Mouse (Mus musculus): ENCODE results near the gene Efnb2. TPM values are rescaled to one million over a fixed set of nuclear protein-coding genes. Genes with fewer than 3 reads are reported as not detected.

Efnb2 gene
- total RNA-seq (2021), result 10 to 100 TPM; 47.4 to 47.8 TPM

DNA sequence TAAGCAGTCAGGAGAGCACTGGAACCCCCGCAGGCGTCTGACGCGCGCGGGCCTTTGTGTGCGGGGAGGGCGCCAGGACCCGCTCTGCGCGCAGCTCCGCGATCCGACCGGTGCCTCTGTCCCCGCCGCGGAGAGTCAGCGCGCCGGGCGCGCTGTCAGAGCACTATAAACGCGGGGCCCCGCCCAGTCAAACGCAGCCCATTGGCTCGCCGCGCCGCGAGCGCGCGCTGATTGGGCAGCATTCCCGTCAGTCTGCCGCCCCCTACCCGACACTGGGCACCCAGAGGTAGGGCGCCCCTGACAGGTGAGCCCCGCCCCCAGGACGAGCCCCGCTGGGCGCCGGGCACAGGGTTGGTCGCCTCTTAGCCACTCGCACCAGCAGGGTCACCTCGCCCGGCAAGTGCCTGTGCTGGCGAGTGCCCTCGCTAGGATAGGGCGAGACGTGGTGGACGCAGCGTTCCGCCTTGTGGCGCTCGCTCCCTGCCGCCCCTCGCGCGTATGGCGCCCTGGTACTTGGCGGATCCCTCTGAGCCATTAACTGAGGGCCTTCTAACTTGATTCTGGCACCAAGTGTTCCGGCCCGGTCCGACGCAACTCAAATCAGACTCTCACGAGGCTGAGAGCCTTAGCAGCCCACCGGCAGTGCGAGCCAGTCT is at the start of gene Efnb2:
TSS of gene Efnb2 (minus strand) at position 140 of the 656 bp plus-strand sequence.
- DNase-seq, result peak; percentile 98

DNA sequence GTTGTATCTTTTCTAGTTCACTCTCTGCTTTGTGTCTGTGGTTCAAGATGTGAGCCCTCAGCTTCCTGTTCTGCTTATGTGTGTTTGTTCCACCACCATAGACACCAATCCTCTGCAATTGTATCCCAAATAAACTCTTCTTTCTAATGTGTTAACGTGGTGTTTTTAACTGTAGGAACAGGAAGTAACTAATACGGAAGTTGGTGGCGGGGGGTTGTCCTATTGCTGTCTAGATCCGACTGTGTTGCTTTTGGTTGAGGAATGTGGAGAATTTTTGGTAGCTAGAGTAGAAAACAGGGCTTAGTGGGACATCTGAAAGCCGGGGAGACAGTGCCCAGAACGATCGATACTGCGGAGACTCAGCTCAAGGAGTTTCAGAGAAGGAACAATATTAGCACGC is 43.8 kb upstream of the Efnb2 start:
- no peak for DNase-seq

DNA sequence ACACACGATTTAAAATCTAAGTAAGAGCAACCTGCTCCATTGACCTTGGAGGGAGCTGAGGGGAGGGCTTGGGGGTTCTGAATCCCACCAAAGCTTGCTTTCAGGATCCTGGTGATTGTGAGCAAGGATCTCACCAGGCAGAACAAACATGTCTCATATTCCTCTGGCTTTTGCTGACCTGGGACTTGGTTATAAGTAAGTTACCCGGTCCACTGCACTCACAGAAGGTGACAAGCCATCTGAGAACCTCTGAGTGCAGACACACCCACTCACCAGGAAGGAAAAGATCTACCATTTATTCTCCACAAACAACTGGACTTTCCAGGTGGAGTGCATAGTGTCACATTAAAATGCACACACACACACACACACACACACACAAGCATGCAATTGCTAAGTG is 42.6 kb upstream of the Efnb2 start:
- no peak for DNase-seq

DNA sequence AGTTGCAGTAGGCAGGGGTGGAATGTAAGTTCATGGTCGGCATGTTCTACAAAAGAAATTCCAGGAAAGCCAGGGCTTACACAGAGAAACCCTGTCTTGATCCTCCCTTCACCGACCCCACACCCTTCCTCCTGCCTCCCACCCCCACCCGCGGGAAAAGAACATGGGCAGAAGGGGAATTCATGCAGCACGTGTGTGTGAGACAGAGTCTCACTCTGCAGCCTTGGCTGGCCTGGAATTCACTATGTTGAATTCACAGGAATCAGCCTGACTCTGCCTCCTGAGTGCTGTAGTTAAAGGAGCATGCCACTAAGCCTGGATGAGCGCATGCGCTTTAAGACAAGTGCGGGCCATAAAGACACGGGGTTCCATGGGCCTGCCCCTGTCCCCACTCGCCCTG is 39.8 kb upstream of the Efnb2 start:
- DNase-seq, result no peak

DNA sequence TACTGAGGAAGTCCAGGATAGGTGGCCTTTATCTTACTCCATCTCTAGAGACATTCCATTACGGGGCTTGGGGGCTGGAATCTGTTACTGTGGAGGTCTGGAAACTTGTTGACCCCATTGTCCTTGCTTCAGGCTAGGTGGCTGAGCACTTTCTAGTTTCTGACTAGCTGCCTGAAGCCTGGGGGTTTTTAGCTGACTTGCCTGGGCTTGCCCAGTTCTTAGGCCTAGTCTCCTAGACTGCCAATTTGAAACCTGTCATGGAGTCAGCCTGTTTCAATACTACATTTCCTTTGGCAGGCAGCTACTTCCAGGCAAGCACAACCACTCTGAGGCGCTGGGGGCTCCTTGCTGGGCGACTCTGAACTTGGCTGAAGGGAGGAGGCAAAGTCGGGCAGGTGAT is 39.2 kb upstream of the Efnb2 start:
- no peak for DNase-seq

DNA sequence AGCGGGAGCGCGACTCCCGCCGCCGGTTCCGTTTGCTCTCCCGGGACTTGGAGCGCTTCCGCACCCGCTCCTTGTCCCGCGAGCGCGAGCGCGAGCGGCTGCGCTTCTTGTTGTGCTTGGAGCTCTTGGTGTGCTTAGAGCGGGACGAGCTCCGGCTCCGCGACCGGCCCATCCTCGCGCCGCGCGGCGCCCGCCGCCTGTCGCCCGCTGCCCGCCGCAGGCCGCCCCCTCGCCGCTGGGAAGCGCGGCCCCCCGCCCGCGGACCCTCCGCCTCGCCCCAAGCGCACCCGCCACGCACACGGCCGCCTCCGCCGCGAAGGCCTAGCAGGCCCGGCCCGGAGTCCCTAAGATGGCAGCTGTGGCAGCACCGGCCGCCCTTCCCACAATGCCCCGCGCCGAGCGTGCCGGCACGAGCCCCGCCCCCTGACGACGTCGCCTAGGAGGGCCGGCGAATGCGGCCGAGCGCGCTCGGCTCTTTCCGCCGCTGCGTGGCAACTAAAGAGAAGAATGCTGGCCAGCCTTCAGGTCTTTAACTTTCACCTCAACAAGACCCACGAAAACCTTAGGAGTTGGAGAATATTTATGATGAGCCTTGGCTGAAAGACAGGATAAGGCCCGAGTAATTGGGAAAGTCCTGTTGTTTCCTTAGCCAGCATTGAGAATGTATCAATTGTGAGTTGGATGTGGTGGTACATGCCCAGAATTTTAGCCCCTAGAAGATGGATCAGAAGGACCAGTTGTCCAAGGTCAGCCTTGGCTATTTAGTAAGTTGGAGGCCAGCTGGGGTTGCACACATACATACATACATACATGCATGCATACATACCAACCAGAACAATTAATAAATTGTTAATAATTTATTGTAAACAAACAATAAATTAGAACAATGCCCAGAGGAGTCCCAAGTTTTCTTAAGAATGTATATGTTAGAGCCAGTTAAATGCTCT is 29.4 kb upstream of the Efnb2 start, which contains the start of gene Arglu1:
TSS of gene Arglu1 (minus strand) at position 376 of the 947 bp plus-strand sequence.
- DNase-seq, result peak; percentile 98

DNA sequence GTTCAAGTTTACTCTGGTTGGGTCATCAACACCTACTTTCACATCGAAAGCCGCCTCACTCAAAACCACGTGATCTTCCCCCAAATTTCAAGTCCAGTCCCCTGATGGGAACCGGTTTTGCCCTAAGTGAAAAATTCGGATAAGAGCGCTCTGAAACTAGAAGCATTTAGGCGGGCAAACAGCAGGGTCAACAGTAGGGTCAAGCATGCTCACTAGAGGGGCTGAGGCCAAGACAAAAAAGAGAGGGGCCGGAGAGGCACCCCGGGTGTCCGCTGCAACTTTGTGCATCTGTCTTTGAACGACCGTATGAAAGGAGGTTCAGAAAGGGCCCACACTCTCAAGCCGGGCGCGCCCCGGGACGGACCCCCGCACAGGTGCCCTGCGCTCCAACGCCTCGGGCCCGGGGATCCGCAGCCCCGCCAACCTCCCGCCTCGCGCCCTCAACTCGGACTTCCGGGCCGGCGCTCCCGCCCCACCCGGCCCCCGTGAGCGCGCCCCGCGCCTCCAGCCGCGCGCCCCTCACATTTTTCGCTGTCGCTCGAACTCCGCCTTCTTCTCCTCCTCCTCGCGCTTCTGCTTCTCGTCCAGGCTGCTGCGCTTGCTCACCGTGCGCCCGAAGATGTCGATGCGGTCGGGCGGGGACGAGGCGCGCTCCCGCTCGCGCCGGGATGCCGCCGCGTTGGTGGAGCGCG is 28.6 kb upstream of the Efnb2 start:
- DNase-seq, result peak; percentile 75

DNA sequence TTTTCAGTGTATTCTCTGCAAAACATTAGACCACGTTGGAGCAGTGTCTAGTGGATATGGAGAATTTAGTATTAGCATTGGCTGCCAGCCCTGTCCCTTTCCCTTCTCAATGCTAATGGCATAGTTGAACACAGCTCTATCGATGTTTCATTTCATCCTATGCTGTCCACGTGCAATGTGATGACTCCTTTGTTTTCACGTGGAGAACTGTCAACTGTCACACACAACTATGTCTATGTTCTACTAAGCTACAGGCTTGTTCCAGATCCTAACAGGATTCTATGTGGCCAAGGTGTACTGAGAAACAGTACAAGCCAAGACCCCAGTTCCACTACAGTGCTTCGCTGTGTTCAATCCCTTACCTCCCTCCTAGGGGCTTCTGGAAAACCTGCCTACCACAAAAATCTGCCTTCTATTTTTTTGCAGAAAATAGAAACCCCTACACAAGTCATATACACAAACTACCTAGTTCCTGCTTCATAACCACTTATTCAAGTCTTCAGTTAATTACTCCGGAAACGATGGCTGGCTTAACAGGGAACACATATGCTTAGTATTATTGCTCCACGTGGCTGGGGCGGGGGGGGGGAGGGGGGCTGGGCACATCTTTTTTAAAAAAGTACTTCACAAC is 27.9 kb upstream of the Efnb2 start:
- no peak for DNase-seq

DNA sequence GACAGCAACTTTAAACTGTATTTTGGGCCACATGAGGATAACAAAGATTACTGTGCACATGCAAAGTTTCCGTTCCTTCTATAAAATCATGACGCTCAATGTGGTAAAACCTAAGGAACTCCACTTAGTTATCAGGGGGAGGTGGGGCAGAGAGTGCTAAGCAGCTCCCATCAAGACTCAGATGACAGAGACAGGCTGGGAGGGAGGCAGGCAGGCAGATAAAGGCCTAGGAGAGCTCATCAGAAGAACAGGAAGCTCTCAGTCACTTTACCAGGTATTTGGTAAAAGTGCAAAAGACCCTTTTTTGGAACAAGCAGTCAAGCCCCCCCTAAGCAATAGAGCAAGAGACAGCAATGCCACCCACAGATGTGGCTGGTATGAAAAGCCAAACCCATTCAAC is 24.5 kb upstream of the Efnb2 start:
- no peak for DNase-seq

DNA sequence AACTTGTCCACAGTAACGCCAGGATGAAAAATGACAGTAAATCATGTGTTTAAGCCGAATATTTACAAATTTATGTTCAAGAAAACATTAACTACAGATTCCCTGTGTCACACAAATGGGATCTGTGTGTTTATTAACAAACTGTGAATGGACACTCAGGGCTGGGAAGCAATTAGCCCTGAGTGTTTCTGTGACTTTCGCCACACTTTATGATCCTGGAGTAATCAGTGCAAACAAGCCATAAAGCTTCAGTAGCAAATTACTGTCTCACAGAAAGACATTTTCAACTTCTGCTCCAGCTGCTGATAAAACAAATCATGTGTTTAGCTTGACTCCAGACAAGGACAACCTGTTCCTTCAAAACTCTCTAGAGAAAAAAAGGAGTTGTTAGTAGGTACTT is 21.7 kb upstream of the Efnb2 start:
- DNase-seq, result no peak

DNA sequence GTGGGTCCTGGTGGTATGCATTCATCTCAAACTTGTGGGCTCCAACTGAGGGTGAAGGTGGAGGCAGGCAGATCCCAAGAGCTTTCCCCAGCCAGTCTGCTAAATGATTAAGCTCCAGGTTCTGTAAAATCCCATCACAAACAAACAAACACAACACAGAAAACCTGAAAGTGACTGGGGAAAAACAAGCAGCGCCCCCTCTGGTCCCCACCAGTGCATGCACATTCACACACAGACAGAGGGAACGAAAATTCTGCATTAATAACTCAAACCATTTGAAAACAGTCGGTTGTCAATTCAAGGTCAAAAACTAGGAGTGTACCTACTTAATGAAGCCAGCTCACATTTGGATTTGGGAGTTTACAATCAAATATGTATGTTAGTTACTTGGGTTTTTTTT is 17.2 kb upstream of the Efnb2 start:
- no peak for DNase-seq

DNA sequence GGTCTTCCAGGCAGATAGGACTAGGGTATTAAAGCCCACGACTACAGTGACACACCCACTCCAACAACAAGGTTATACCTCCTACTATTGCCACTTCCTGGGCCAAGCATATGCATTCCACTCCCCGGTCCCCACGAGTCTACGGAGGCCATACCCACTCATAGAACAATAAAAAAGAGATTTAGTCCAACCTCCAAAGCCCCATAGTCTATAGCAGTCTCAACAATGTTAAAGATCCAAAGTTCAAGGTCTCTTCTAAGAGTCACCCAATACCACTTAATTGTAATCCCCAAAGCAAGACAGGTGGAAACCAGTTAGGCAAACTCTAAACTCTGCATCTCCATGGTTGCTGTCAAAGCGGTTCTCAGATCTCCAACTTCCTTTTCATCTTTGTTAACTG is 13.8 kb upstream of the Efnb2 start:
- no peak for DNase-seq

DNA sequence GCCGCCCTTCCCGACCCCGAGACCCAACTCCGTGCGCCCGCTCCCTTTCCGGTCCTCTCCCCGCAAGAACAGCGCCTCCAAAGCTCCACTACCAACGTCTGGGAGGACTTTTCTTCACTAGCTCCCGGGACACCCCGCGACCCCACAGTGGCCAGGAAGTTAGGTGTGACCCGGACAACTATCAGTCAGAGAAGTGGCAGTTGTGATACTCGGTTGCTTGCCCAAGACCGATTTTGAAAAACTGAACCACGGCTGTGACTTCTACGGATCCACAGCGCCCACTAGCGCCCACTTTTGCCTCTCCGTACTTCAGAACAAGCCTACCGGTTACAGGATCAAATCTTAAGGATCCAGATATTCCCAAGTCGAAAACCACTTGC is 707 bp upstream of the Efnb2 start:
- peak; percentile 93 for DNase-seq

DNA sequence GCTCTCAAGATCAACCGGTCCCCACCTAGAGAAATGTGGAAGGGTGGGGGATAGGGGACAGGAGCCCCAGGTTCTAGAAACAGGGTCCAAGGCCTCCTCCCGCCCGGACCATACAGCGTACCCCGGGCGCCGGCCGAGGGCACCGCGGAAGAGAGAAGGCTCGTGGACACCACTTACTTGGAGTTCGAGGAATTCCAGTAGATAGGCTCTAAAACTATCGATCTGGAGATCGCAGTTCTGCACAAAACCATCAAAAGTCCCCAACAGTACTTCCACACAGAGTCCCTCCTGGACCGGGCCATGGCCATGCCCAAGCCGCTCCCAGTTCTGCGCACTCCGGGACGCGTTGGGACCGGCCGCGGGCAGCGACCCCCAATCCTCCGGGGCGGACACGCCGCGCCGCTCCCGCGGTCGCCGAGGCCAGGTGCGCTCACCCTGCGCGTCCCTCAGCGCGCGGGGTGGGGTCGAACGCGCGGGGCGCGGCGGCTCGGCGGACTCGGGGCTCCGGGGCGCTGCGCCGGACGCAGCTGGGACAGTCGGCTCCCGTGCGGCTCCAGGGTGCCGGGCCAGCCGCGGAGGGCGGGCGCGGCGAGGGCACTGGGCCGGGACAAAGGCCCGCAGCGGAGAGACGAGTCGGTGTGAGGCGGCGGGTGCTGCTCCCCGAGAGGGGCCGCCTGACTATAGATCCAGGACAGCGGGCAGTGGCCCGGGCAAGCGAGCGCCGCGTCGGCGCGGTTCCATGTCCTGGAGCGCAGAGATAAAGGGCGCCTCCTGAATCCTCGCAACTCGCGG is 539 bp downstream of the Efnb2 start:
- no peak for DNase-seq

DNA sequence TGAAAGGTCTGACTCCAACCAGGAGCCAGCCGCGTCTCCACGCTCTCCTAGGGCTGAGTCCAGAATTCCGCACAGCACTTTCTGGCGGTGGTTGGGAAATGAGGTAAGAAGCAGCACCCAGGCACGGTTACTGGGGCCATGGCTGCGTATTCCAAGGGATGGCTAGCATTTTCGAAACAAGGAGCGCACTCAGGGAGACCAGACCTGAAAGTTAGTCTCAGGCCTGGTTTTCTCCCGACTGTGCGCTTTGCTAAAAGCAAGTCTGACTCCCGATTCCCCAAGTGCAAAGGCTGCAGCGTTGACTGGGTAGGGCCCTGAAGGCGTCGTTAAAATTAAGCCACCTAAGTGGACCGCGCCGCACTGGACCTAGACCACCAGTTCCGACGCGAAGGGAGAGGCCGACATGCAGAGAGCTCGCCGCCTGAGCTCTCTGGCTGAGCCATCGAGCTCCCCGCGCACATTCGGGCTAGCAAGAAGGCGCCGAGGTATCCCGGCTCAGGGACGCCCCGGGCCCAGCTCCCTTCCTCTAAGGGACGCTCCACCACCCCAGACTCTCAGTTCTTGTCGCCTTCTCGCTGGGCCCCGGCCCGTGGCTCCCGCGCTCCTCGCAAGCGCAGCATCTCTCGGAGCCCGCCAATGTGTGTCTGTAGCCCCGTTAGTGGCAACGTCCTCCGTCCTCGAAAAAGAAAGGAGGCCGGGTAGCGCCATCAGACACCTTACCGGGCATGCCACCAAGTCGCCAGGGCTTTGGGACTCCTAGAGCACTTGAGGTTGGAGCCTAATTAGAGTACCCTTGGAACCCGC is 1.3 kb downstream of the Efnb2 start:
- DNase-seq, result peak; percentile 39

DNA sequence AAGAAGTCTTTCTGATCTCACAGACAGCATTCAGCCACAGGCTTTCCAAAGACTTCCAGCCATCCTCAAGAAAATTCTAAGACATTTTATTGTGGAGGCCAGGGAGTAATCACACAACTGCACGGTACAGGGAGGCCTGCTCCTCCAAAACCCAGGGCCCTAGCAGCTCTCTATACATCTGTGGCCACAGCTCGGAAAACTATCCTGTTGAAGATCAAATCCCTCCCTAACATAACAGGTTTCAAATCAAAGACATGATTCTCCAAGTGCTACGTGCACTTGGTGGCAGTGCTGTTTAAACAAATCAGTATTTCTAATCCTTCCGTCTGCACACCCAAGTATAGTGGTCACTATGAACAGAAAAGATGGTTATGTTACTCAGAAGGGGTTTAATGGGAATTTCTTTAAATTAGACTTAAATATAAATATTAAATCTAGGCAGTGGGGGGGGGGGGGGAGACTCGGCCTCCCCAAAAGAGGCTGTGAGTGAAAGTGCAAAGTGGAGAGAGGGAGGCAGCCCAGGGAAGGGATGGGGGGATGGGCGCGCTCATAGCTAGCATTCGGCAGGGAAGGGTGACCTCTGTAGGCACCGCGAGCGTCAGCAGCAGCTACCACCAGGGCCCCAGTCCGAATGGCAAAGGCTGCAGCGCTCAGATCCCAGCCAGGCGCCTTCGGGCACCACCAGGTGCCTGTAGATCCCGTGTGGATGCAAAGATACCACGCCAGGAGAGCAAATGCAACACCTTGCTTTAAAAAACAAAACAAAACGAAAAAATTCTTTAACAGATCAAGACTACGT is 2.4 kb downstream of the Efnb2 start:
- peak; percentile 90 for DNase-seq

DNA sequence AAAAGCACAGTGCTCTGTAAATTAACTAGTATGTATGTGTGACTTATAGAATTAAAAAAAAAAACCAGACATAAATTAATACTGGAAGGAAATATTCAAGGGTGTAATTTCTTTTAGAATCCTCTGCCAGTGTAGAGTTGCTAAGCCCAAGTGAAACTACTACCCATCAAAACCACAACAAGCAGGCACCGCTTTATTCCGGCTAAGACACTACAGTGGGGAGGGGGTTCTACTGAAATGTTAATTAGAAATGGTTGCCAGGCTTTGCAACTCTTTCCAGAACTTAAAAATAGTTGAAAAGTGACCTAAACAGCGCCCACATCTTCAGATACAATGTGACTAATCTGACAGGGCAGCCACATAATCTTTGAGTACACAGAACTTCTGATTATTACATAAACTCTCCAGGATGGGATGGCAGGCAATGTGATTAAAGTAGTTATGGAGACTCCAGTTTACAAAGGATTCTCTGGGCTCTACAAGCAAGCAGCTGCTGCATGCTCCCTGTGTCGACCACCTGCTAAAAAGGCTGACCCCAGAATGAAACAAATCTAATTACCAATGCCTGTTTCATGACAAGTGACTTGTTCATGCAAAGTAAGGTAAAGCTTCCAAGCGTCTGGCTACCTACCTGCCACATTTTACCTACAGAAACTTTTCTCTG is 3.2 kb downstream of the Efnb2 start:
- no peak for DNase-seq

DNA sequence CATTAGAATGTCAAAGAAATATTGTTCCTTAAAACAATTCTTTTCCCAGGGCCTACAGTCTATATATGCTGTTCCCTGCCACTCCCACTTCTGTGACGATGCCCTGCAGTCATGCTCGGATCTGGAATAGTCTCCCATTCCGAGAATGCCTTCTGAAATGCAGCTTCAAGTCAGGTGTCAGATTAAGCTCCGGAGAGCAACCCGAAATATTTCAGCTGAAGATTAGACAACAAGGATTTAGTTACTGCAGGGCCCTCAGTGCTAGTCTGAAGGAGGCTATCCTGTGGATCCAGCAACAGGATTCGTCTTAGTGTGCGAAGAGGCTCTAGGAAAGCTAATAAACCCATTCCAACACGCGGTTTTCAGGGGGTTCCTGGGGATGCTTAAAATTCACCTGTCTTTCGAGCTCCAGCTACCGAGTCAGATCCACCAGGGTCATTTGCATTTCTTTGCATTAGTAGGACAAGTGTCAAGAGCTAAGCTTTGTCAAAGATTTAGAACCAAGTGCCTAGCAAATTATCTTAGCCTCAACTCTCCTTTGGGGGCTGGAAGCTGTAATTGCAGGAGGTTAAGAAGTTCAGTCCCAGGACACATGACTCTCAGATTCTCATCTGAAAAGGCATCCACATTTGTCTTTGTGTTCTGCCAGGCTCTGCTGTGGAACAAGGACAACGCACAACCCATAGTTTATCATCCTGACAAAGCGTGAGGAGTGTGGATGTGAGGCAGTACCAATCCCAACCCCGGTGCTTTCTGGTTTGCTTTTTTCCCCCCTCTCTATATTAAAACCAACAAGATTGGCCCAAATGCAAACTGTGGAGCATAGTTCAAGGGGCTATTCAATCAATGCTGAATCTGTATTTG is 4.2 kb downstream of the Efnb2 start:
- DNase-seq, result no peak

All from heart, postnatal 4 days (tissue).